Mouse (Mus musculus) heart, adult 9 months (tissue): ENCODE measurements around the gene Prdx2.

Source experiments
- DNase-seq, 2 experiments: peaks; one replicate each; pipeline ENCODE4 v3.0.0; 2022; ENCODE audit warnings: low spot score in 2 of 2

The Prdx2 gene

DNA sequence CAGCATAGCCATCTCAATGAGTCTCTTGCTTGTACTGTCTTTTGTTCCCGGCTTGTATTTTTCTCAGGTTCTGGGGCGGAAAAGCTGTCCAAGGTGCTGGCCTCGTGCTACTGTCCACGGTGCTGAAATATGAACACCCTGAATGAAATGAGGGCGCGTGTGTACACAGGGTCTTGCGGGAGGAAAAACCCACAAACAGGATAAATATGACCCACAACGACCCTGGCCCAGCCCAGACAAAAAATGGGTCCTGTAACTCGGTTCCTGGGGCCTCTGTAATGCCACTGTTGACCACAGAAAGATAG lies 22.2 kb upstream of the Prdx2 start:
- DNase-seq, result no peak

DNA sequence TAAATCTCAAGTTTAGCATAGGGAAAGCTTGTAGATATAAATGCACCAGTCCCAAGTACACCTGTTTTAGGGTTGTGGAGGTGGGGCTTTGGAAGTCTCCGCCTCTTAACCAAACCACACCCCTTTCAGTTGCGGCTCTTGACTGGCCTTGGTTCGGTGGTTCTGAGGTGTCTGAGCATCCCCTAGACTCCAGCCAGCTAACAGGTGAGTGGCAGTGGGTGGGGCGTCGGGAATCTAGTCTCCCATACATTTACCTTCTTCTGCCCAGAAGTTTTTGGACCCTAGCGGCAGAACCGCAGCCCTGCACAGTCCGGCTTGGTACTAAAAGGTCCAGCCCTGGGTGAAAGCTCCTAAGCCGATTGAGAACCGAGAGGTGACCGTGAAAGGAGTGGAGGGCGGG lies 19.6 kb upstream of the Prdx2 start:
- no peak for DNase-seq

DNA sequence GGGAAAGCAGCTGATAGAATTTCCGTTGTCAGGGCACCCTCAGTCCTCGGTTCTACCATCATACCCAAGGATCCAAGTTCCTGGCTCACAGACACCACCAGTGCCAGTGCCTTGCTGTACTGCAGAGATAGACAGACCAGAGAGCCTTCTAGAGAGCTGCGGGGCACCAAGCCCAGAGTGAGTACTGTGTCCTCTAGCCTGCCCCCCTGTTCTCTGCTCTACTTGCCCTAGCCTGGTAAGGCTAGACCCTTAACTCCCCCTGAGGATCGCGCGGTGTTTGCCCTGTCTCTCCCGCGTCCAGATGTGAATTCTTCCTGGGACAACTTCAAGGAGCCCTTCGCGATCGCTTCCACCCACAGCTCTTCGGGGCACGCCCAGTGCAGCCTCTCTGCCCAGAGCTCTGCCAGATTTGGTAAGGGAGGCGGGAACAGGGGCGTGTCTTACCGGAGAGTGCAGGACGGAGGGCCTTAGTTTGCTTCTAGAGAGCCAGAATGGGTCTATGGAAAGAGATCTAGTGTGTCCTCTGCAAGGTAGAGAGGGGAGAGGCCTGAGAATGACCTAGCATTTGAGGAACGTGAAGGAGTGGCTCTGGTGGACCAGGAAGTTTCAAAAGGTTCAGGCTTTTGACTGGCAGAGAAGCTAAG lies 16.7 kb upstream of the Prdx2 start:
- peak in 1 of 2 experiments; percentile 37 for DNase-seq

DNA sequence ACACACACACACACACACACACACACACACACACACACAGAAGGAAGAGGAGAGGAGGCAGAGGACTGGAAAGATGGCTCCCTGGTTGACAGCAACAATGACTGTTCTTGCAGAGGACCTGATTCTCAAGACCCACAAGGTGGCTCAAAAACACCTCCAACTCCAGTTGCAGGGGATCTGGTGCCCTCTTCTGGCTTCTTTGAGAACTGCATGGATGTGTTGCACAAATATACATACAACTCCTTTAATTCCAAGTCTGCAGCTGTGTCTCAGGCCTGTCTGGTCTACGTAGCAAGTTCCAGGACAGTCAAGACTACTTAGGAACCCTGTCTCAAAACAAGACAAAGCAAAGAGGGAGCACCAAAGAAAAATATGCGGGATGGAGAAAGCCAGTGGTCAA lies 12.6 kb upstream of the Prdx2 start:
- peak in 1 of 2 experiments; percentile 35 for DNase-seq

DNA sequence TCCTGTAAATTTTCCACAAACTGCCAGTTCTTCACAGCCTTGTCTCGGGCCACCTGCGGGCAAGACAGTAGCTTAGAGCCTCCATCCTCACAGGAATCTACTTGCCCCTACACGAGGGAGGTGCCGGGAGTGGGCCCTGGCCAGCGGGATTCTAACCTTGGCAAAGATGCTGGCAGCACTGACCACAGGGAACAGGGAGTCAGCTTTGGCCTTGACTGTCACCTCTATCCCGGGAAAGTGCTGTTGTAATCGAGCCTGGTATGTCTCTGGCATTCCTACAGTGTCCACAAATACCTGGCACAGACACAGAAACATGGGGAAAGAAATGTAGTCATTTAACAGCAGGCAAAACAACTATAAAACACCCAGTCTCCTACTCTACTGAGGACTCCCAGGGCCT lies 9.6 kb upstream of the Prdx2 start:
- DNase-seq, result peak in 1 of 2 experiments; percentile 45

DNA sequence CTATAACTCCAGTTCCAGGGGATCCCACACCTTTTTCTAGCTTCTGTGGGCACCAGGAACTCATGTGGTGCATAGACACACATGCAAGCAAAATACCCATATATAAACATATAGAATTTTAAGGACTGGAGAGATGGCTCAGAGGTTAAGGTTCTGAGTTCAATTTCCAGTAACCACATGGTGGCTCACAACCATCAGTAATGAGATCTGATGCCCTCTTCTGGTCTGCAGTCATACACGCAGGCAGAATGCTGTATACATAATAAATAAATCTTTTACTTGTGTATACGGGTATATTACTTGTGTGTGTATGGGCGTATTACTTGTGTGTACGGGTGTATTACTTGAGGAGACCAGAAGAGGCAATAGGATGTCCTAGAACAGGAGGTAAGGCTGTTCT lies 5.4 kb upstream of the Prdx2 start:
- no peak for DNase-seq

DNA sequence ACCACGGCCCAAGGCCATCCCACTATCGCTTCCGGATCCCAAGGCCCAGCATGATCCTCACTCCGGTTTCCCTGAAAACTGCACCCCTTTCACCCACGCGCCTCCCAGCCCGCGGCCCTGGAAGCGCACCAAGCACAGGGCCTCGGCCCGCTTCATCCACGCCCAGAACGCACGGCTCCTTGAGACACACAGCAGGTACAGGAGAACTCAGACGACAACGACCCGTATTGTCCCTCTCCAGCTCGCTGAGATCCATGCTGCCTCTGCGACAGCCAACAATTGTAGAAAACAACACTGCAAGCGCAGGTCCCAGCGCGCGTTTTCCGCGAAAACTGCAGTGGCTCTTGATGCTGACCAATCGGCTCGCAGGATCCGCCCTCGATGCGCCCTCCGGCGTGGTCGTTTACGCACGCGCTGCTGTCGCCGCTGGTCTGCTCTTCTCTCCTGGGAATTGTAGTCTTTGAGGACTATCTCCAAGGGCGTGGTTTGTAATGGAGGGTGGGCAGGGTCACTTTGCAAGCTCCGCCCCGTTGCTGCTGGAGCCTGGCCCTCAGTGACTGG lies 3.6 kb upstream of the Prdx2 start:
- peak; percentile 96 to 97 for DNase-seq

DNA sequence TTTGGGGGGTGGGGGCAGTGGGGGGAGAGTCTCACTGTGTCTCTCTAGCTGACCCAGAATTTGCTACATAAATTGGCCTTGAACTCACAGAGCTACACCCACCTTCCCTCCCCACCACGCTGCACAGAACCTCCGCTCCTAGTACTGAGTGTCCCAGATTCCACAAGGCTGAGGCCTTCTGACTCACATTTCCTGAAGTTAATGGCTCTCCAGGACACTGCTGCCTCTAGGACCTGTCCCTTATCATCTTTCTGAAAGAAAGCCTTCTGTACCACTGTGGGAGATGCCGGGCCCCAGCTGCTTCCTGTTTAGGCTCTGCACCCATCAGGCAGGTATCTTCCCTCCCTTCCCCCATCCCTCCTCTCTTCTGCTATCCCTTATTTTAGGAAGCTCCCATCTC lies 2.8 kb upstream of the Prdx2 start:
- no peak for DNase-seq

DNA sequence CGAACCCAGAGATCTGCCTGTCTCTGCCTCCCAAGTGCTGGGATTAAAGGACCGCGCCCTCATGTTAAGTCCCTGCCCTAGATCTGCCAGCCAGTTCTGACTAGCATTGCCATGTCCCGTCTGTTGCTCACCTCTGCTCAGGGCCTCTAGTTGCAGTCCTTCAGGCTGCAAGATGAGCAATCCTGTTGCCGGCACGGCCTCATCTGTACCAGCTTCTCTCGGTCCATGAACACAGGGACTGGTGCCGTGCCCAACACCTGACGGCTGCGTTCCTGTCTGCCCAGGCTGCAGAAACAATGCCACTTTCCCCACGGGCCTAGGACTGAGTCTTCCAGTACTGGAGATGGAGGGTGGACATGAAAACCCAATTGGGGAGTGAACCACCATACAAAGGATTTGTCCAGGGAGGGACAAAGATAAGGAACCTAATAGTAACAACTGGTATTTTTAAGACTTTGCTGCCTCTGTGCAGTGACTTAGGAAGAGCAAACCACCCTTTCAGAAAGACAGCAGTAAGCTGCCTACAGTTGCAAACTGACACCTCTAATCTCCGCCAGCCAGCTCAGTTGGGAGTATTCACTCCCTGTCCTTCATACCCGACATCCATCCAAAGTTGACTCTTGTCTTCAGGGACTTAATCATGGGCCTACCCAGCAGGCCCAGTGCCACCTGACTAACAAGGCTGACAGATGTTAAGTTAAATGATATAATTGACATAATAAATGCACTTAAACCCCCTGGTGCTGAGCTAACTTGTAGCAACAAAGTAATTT lies 1.7 kb upstream of the Prdx2 start:
- no peak for DNase-seq

DNA sequence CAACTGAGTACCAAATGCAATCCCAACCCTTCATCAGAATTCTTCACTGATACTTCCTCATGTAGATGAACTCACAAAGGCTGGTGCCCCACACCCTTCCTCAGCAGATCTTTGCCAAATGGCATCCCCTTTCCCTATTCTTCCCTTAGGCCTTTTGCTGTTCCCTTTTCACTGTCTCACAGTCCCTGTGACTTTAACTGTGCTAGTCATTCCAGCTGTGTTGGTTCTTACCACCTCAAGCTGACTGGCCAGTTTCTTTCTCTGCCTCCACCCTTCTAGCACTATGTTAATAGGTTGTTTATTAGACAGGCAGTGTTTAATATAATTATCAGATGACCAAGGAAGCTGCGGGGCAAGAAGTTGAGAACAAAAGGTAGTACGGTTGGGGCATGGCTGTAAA lies 737 bp upstream of the Prdx2 start:
- DNase-seq, result peak; percentile 27 to 40

DNA sequence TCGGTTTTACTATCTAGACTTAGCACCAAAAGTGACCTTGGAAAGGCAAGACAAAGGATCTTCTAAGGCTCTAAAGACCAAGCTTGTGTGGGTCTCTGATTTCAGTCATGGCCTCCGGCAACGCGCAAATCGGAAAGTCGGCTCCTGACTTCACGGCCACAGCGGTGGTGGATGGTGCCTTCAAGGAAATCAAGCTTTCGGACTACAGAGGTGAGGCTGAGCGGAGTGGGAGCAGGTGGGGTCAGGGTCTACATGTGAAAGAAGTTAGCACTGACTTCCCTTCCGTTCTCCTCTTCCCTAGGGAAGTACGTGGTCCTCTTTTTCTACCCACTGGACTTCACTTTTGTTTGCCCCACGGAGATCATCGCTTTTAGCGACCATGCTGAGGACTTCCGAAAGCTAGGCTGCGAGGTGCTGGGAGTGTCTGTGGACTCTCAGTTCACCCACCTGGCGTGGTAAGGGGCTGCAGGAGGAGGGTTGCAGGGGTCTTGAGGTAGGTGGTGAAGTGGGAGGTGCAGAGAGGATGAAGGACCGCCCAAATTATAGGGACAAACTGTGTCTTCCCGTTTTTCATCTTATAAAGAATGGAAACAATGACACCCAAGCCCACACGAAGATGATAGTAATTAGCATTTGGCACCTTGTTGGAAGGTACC lies 876 bp downstream of the Prdx2 start:
- no peak for DNase-seq

DNA sequence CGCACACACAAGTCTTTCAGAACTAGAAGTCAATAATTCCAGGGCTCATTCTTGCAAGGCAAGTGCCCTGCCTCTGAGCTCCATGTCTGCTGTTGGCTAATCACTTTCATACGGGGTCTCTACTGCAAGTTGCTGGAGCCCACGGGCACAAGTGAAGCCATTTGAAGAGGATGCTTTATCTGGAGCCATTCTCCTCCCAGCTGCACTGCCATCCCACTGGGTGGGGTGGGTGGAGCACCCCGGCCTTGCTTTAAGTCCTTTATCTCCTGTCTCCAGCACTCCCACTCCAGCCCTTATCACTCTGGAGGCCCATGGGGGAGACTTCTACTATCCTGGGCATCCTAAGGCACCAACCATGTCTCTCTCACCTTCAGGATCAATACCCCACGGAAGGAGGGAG lies 1.5 kb downstream of the Prdx2 start:
- no peak for DNase-seq

DNA sequence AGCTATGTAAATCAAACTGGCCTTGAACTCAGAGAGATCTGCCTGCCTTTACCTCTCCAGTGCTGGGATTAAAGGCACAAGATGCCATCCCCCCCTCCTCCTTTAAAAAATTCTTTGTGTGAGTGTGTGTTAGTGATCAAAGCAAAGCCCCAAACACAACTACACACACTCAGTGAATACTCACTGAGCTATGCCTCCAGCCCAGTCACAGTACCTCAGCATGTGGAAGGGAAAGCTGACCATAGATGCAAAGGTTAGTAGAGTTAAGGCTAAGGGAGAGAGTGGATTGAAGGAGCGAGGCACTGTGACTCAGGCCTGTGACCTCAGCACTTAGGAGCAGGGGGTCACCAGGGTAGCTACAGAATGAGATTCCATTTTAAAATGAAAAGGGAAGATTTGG lies 3.7 kb downstream of the Prdx2 start:
- no peak for DNase-seq

DNA sequence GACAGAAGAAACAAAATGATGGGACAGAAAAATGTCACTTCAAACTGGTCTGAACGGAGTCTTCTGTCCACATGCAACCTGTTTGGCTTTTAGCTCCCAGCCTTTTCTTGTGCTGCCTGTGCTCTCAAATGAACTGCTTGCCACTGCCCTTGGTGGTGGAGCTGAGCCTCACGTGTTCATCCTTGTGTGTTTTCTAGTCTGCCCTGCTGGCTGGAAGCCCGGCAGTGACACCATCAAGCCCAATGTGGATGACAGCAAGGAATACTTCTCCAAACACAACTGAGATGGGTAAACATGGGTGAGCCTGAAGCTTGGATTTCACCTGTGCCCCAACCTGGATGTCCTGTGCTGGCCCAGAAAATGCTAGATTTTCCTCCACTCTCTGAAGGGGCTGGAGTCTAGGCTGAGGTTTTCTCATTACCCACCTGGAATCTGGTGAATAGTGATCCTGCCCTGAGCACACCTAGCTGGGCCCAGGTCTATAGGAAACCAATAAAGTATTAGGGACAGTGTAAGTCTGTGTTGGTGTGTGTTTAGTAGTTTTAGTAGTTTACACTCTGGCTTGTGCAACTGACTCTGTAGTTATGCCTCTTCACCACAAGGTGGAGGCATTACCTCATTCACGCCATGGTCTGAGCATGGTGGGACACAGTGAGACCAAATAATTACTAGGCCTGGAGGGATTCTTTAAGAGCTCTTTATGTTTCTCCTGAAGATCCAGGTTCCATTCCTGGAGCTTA lies 4.6 kb downstream of the Prdx2 start:
- DNase-seq, result peak; percentile 62 to 79

DNA sequence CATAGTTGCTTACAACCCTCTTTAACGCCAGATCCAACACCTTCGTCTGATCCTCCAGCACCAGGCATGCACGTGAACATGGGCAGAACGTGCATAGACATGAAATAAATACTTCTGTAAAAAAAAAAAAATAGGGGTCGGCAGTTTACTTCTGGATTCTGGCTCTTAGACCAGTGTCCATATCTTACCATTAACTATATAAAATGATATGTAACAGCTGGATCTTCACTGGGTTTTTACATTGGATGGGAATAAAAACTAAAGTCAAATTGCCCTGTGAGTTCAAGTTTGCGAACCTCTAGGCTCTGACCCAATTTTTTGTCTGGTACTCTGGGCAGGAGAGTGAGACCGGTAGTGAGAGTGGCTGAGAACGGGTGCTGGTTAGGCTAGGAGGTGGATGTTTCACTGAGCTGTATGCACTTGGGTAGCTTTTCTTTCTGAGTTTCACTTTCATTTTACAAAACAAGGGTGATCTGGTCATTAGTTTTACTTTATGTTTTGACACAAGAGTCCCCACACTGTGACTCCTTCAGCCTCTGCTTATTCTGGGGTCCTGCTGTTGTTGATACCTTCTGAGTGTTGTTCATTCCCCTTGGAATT lies 5.3 kb downstream of the Prdx2 start:
- DNase-seq, result no peak

DNA sequence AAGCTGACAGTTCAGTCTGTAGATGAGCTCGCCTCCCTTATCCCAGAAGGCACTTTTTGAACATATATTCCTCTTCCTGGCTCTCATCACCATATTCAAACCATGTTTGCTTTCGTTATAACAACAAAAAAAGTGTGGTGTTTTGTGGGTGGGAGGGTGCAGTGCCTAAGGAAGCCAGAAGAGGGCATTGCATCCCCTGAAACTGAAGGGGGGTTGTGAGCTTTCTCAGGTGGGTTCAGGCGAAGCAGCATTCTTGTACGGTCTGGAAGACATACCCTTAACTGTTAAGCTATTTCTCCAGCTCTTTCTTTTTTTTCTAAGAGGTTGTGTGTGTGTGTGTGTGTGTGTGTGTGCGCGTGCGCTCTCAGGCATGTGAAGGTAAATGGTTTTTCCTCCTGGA lies 6.0 kb downstream of the Prdx2 start:
- peak; percentile 67 to 69 for DNase-seq

DNA sequence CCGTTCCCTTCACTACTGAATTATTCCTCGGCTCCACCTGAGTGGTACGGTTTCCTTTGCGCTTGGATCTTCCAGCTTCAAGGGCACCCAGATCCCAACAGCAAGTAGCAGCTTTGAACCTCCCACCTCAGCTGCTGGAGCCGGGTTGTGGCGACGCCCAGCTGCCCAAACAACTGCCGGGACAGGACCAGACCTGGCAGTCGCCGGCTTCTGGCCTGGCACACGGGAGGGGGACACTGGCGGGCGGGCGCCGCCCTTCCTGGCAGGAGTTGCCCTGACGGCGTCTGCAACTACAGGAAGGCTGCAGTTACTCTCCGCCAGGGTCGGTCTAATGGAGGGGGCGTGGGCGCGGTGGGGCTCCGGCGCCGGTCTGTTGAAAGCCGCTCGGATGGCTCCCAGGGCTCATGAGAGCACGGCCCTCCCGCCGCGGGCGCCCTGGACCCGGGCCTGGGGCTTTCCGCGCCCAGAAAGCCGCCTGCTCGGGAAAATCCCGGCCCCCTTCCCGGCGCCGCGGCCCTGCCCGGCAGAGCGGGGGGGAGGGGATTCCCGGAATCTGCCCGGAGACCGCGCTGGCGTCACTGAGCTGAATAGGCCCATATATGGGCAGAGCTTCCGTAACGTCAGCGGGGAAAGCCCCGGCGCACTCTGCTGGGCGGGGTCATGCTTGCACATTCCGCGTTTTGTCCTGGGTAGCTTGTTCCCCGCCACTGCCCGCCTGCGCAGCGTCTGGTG lies 6.8 kb downstream of the Prdx2 start:
- peak; percentile 96 to 97 for DNase-seq

DNA sequence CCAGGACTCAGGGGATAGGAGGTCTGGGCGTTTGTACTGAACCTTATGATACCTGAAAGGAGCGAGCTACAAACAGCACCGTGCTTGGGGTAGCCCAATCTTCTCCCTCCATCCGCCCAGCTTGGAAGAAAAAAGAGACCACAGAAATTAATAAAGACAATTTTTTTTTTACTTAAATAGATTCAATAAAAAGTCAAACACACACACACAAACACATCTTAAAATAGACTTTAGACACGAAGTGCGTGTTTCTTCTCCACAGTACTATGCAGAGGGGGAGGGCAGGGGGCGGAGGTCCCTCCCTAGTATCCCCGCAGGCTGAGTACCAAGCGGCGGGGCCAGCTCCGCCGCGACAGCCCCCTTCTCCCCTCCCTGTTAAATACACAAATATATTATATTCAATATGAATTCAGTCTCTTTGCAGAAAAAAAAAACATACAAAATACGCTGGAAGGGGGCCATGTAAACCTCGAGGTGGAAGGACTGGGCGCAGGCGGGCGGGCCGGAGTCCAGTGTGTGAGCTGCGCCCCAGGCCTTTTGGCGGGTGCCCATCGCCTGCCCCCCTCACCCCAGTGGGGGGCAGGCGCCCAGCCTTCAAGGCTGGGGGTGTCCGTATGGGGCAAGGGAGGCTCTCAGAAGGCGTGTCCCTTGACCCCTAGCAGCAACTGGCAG lies 7.5 kb downstream of the Prdx2 start:
- no peak for DNase-seq

DNA sequence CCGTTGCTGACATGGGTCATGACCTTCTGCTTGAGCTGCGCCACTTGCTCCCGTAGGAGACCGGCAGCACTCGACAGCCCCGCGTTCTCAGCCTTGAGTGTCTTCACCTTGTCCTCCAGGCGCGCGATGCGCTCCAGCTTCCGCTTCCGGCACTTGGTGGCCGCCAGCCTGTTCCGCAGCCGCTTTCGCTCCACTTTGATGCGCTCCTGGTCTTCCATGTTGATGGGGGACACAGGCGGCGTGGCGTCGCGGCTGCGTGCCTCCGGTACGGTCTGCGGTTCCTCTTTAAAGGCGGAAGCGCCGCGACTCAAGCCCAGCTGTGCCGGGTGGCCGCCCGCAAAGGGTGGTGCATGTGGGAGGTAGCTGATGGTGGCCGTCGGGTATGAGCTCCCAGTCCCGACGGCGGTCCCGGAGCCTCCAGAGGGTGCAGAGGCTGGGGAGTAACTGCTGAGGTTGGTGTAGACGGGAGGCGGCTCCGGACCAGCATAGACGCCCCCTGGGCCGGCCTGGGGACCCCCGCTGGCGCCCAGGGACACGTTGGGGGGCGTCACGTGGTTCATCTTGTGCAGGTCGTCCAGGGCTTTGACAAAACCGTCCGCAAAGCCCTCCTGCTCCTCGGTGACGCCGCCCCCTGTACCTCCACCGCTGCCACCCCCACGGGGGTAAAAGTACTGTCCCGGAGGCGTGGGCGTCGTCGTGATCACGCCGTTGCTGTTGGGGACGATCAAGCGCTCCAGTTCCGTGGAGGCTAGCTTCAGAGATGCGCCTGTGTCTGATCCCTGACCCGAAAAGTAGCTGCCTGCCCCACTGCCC lies 8.3 kb downstream of the Prdx2 start:
- peak; percentile 70 to 73 for DNase-seq
